Mouse (Mus musculus): Measurements from ENCODE around the gene Best1. TPM values are rescaled to one million over a fixed set of nuclear protein-coding genes. Genes with fewer than 3 reads are reported as not detected.

Best1 gene
- total and polyA plus RNA-seq, 2 experiments from 2014 or later, result 0.33 TPM; not detected in 1

GRCm38 (mm10) chr19:10040866-10041387 lies 39.5 kb upstream of the Best1 start:
- ATAC-seq (ENCODE audit: insufficient read depth, low read depth), result no peak
- Histone ChIP-seq H3K27me3 (ENCODE audit: control insufficient read depth, insufficient read depth, low read length) (no peaks in the 10 kb centered on the region), H3K4me3 (ENCODE audit: low read depth, low read length) (peak overlapping the region; percentile 71), H3K27ac (ENCODE audit: low read depth) (peak overlapping the region; percentile 94), H3K9ac (replicated peaks; ENCODE audit: low read depth, low read length) (peak overlapping the region; percentile 66; the same call in 1 of the 2 replicates), H3K36me3 (replicated peaks; ENCODE audit: control insufficient read depth, insufficient read depth, low read length) (no peaks in the 10 kb centered on the region), H3K4me2 (ENCODE audit: low read depth, low read length) (peak overlapping the region; percentile 93), H3K4me1 (ENCODE audit: control insufficient read depth, insufficient read depth) (peaks cover 55% of the 10 kb centered on the region), H3K9me3 (replicated peaks; ENCODE audit: control insufficient read depth, low read length) (no peaks in the 10 kb centered on the region)
- 13% methylated on average over 20 of the region's 20 CpGs for WGBS
- no peak for TF ChIP-seq EP300 (IDR thresholded peaks at IDR 0.05; ENCODE audit: low read depth)
- no peak for TF ChIP-seq CTCF (IDR thresholded peaks at IDR 0.05; ENCODE audit: low read depth)
- DNase-seq (ENCODE audit: low spot score), result no peak

DNA sequence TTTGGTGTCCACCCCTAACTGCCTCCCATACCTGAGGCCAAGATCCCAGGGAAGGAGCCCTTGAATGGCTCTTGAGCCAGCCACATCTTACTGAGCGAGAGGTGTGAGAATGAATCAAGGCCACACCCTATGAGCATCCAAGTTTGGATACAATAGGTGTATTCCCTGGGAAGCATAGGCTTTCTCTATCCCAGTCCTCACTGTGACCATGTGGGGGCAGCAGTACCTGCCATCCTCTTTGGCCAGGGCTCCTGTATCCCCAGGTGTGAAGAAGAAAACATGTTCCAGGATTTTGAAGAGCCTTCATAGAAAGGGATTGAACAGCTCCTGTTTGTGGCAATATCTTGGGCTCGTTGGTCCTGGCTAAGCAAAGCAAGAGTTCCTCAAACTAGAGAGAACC lies 38.2 kb upstream of the Best1 start:
- DNase-seq (ENCODE audit: low spot score), result no peak
- H3K9ac ChIP-seq (replicated peaks; ENCODE audit: low read depth, low read length), result no peak overlapping the region
- TF ChIP-seq CTCF (IDR thresholded peaks at IDR 0.05; ENCODE audit: low read depth) (peak; percentile 54), EP300 (IDR thresholded peaks at IDR 0.05; ENCODE audit: low read depth) (no peak)
- WGBS, result 63% methylated on average over 2 of the region's 2 CpGs
- H3K4me1 ChIP-seq (ENCODE audit: control insufficient read depth, insufficient read depth), result peaks cover 53% of the 10 kb centered on the region
- H3K4me3 ChIP-seq (ENCODE audit: low read depth, low read length), result no peak overlapping the region
- ATAC-seq (ENCODE audit: insufficient read depth, low read depth), result no peak
- H3K36me3 ChIP-seq (replicated peaks; ENCODE audit: control insufficient read depth, insufficient read depth, low read length), result no peaks in the 10 kb centered on the region
- H3K27me3 ChIP-seq (ENCODE audit: control insufficient read depth, insufficient read depth, low read length), result no peaks in the 10 kb centered on the region
- H3K4me2 ChIP-seq (ENCODE audit: low read depth, low read length), result no peak overlapping the region
- H3K9me3 ChIP-seq (replicated peaks; ENCODE audit: control insufficient read depth, low read length), result no peaks in the 10 kb centered on the region
- H3K27ac ChIP-seq (ENCODE audit: low read depth), result peak overlapping the region; percentile 88

GRCm38 (mm10) chr19:10038910-10039309 lies 37.5 kb upstream of the Best1 start:
- Histone ChIP-seq H3K4me2 (ENCODE audit: low read depth, low read length) (0 out of 2 replicates have a peak overlapping the region, but pooled peaks have one; percentile 4), H3K9ac (replicated peaks; ENCODE audit: low read depth, low read length) (no peak overlapping the region; the same call in 1 of the 2 replicates), H3K9me3 (replicated peaks; ENCODE audit: control insufficient read depth, low read length) (no peaks in the 10 kb centered on the region), H3K4me1 (ENCODE audit: control insufficient read depth, insufficient read depth) (peaks cover 53% of the 10 kb centered on the region), H3K36me3 (replicated peaks; ENCODE audit: control insufficient read depth, insufficient read depth, low read length) (no peaks in the 10 kb centered on the region), H3K27me3 (ENCODE audit: control insufficient read depth, insufficient read depth, low read length) (no peaks in the 10 kb centered on the region), H3K4me3 (ENCODE audit: low read depth, low read length) (no peak overlapping the region), H3K27ac (ENCODE audit: low read depth) (peak overlapping the region; percentile 88)
- DNase-seq (ENCODE audit: low spot score), result peak; percentile 67
- no peak for ATAC-seq (ENCODE audit: insufficient read depth, low read depth)
- TF ChIP-seq EP300 (IDR thresholded peaks at IDR 0.05; ENCODE audit: low read depth) (peak; percentile 43; the same call in 1 of the 2 replicates), CTCF (IDR thresholded peaks at IDR 0.05; ENCODE audit: low read depth) (no peak)
- 0% methylated on average over 3 of the region's 3 CpGs for WGBS

DNA sequence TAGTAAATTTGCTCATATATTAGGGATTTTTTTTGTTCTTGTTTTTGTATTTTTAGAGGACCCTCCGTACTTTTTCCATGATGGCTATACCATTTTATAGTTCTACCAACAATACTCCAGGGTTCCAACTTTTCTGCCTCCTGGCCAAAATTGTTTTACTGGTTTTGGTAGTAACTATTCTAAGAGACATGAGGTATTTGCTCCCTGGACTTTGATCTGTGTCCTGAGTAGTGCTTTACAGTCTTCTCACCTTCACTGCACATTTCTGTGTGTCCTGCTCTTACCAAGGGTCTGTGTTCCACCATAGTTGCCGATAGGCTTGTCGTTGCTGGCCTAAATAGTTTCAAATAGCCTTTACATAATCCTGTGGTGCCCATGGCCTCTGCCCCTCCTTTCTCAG lies 36.9 kb upstream of the Best1 start:
- Histone ChIP-seq H3K9me3 (replicated peaks; ENCODE audit: control insufficient read depth, low read length) (no peaks in the 10 kb centered on the region), H3K4me1 (ENCODE audit: control insufficient read depth, insufficient read depth) (peaks cover 50% of the 10 kb centered on the region), H3K9ac (replicated peaks; ENCODE audit: low read depth, low read length) (no peak overlapping the region; the same call in 1 of the 2 replicates), H3K36me3 (replicated peaks; ENCODE audit: control insufficient read depth, insufficient read depth, low read length) (no peaks in the 10 kb centered on the region), H3K4me3 (ENCODE audit: low read depth, low read length) (no peak overlapping the region), H3K4me2 (ENCODE audit: low read depth, low read length) (no peak overlapping the region), H3K27me3 (ENCODE audit: control insufficient read depth, insufficient read depth, low read length) (no peaks in the 10 kb centered on the region), H3K27ac (ENCODE audit: low read depth) (peak overlapping the region; percentile 88)
- WGBS, result 48% methylated on average over 3 of the region's 3 CpGs
- no peak for ATAC-seq (ENCODE audit: insufficient read depth, low read depth)
- TF ChIP-seq CTCF (IDR thresholded peaks at IDR 0.05; ENCODE audit: low read depth) (no peak), EP300 (IDR thresholded peaks at IDR 0.05; ENCODE audit: low read depth) (no peak)
- no peak for DNase-seq (ENCODE audit: low spot score)

DNA sequence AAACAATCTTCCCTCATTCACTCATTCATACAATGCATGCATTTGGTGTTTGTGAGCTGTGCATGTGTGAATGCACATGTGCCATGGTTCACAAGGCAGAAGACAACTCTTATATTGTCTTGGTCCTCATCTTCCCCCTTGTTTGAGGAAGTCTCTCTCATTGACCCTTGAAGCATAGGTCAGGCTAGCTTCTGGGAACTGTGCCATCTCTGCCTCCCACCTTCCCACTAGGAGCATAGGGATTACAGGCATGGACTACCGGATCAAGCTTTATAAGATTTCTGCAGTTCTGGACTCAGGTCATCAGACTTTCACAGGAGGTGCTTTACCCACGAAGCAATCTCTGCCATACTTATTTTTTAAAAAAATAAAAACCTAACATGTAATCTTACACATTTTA lies 36.1 kb upstream of the Best1 start:
- ATAC-seq (ENCODE audit: insufficient read depth, low read depth), result no peak
- H3K9ac ChIP-seq (replicated peaks; ENCODE audit: low read depth, low read length), result no peak overlapping the region
- no peak overlapping the region for H3K4me3 ChIP-seq (ENCODE audit: low read depth, low read length)
- peaks cover 41% of the 10 kb centered on the region for H3K4me1 ChIP-seq (ENCODE audit: control insufficient read depth, insufficient read depth)
- no peaks in the 10 kb centered on the region for H3K36me3 ChIP-seq (replicated peaks; ENCODE audit: control insufficient read depth, insufficient read depth, low read length)
- H3K9me3 ChIP-seq (replicated peaks; ENCODE audit: control insufficient read depth, low read length), result no peaks in the 10 kb centered on the region
- no peak overlapping the region for H3K4me2 ChIP-seq (ENCODE audit: low read depth, low read length)
- no peak for TF ChIP-seq CTCF (IDR thresholded peaks at IDR 0.05; ENCODE audit: low read depth)
- no peak for DNase-seq (ENCODE audit: low spot score)
- WGBS, result 38% methylated on average over 2 of the region's 2 CpGs
- no peaks in the 10 kb centered on the region for H3K27me3 ChIP-seq (ENCODE audit: control insufficient read depth, insufficient read depth, low read length)
- H3K27ac ChIP-seq (ENCODE audit: low read depth), result no peak overlapping the region

All from heart, postnatal 0 days (tissue).